Comparison of ENCODE assay signal across 29 mouse cellular contexts in the genomic region with DNA sequence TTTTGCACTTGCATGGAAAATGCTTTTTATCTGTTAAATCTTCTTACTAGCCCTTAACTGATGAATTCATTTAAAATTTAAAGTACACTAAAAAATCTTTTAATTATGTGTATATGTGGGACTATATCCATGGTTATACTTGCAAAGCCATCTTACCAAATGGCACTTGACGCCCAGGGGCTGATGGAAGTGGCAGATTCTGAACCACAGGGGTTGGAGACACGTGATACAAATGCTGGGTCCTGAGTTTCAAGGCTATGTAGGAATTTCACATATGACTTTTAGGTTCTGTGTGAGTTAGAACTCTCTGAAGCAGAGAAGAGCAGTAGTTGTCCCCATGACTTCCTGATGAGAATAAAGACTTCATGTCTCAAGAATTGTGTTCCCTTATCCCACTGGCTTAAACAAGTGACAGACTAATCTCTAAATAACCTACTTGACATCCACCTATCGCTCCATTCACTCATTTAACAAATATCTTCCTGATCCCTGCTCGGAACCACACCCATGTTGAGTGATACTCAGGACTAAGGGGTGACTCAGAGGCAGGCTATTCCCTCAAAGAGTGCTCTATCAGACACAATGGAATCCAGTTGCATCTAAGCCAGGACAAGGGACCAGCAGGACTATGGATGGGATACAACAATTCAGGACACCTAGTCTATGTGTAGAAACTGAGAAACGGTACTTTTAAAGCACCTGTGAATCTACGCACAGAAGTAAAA. TPM values are rescaled to one million over a fixed set of nuclear protein-coding genes. Genes with fewer than 3 reads are reported as not detected.
DNase-seq lines count a peak whose midpoint lies in the region; TF ChIP-seq lines count a peak whose summit lies in the region.
"Had no signal": no experiment of that assay in that cellular context is flagged by ENCODE, and none has a peak within 500 bp of the region (broad histone marks: within the 10 kb centered on the region; RNA-seq: fewer than 3 reads in every experiment).

No protein-coding gene starts in this region.

- no peak overlapping the region for H3ac ChIP-seq in C2C12 (ENCODE audit: control insufficient read depth, insufficient read length, low read depth)

- intact Hi-C loops in heart, postnatal 25 days (cut with DNase I), result loop anchor here (5.0 to 10.0 kb wide), 2 partner anchors 36 to 199 kb away; a partner anchor contains a TSS

- no peak overlapping the region for H3K4me3 ChIP-seq in C2C12 (ENCODE audit: insufficient read depth, poor library complexity, severe bottlenecking)
- H3K4me3 ChIP-seq: gastrocnemius, adult 2 months; heart, embryonic 10.5 days; heart, embryonic 13.5 days; hindbrain, embryonic 12.5 days; hindbrain, embryonic 15.5 days had no signal

- DNase-seq in cerebellum, adult 9-10 months, result peak; percentile 17
- DNase-seq in cerebellum, adult 18-20 months, result no peak
- DNase-seq in heart, adult 11 months, result peak; percentile 77
- DNase-seq in heart, postnatal 25 days (ENCODE audit: low spot score), result no peak
- no peak for DNase-seq in testis, postnatal 14 days (ENCODE audit: low spot score)
- no peak for DNase-seq in urinary bladder, postnatal 14 days (ENCODE audit: low spot score)
- DNase-seq: adrenal gland, postnatal 10 days; adrenal gland, postnatal 36 days; cerebellum, adult 2 months; cerebellum, postnatal 14 days; forebrain, postnatal 0 days; gastrocnemius, adult 2 months; gastrocnemius, postnatal 14 days; heart, adult 18-20 months; heart, postnatal 14 days had no signal

- H3K79me3 ChIP-seq in C2C12 (ENCODE audit: low read depth), result peaks cover 18% of the 10 kb centered on the region

- no peak for TF ChIP-seq CTCF in C2C12 (IDR thresholded peaks at IDR 0.05; ENCODE audit: control insufficient read depth, insufficient read depth, insufficient read length)

- H3K27me3 ChIP-seq in C2C12 (ENCODE audit: control insufficient read depth, insufficient read depth, insufficient read length), result no peaks in the 10 kb centered on the region
- H3K27me3 ChIP-seq: heart, embryonic 13.5 days; hindbrain, embryonic 12.5 days; hindbrain, embryonic 15.5 days; Patski had no signal

- H3K79me2 ChIP-seq in C2C12 (ENCODE audit: control insufficient read depth, insufficient read depth), result peaks cover 42% of the 10 kb centered on the region

- no peaks in the 10 kb centered on the region for H3K36me3 ChIP-seq in C2C12 (ENCODE audit: control insufficient read depth, insufficient read depth)
- H3K36me3 ChIP-seq: heart, embryonic 10.5 days; heart, embryonic 13.5 days; hindbrain, embryonic 12.5 days; hindbrain, embryonic 15.5 days had no signal

TF ChIP-seq in C2C12, 6 proteins besides CTCF, POLR2A, EP300 and RAD21:
- TF ChIP-seq FOSL1 (IDR thresholded peaks at IDR 0.05; ENCODE audit: insufficient read depth, low read length, poor library complexity, severe bottlenecking) (no peak), USF1 (IDR thresholded peaks at IDR 0.05; ENCODE audit: low read depth) (peak; percentile 60), MAX (IDR thresholded peaks at IDR 0.05) (no peak)

RNA-seq across cellular contexts. Expression of a gene that starts 3.2 kb away (rescaled TPM):
- 10 to 100 TPM; 12.6 to 15.2 TPM for total RNA-seq in heart, postnatal 25 days (2021)
- 11.2 TPM for polyA plus RNA-seq in C2C12 (2012; fragmentation: generic; extraction: Trizol)

RNA-seq across cellular contexts. Expression of a gene that starts 31.2 kb away (rescaled TPM):
- under 1 TPM; 0.45 to 0.55 TPM for total RNA-seq in heart, postnatal 25 days (2021)
- polyA plus RNA-seq in C2C12 (2012; fragmentation: generic; extraction: Trizol), result 2.5 TPM
- total RNA-seq: common myeloid progenitor, adult 5-6 weeks; hematopoietic stem cell, adult 5-6 weeks had no signal

RNA-seq across cellular contexts. Expression of a gene that starts 60.0 kb away (rescaled TPM):
- total RNA-seq in heart, postnatal 25 days (2021), result under 1 TPM in 1 of 2 experiments, not detected in 1; 0.18 TPM
- polyA plus RNA-seq in C2C12 (2012; fragmentation: generic; extraction: Trizol), result not detected
- total RNA-seq: adrenal gland, adult 18-20 months; adrenal gland, postnatal 36 days; ES-E14; forebrain, postnatal 0 days; gastrocnemius, adult 2 months; gastrocnemius, postnatal 14 days; heart, adult 18-20 months; heart, postnatal 14 days had no signal
- polyA plus RNA-seq: cerebellum, adult 2 months; forebrain, embryonic 11.5 days; forebrain, embryonic 14.5 days; frontal cortex, adult 2 months; hindbrain, embryonic 12.5 days; intestine, embryonic 14.5 days had no signal

Comparison
In these comparisons a context has a peak if more than half of its experiments do, and no peak if none do; other contexts are left out.
1. DNase-seq: peak in cerebellum, adult 9-10 months (single experiment) and heart, adult 11 months (single experiment); none in cerebellum, adult 18-20 months (0 of 2), heart, postnatal 25 days (single experiment), testis, postnatal 14 days (single experiment) and urinary bladder, postnatal 14 days (single experiment).